Mouse (Mus musculus): ENCODE measurements around the gene Fkbp5. TPM values are rescaled to one million over a fixed set of nuclear protein-coding genes. Genes with fewer than 3 reads are reported as not detected.

Gene Fkbp5
- polyA plus RNA-seq, 1 experiment from 2014 or later = 12.1 TPM

GRCm38 (mm10) chr17:28521071-28521726 is 3.9 kb upstream of the Fkbp5 start:
- WGBS = 70% methylated on average over 5 of the region's 5 CpGs

GRCm38 (mm10) chr17:28520561-28520960 is 3.2 kb upstream of the Fkbp5 start:
- Histone ChIP-seq H3K27me3 (ENCODE audit: control insufficient read depth, insufficient read depth, low read length) (peaks cover 17% of the 10 kb centered on the region; the same call in 1 of the 2 replicates), H3K36me3 (ENCODE audit: control insufficient read depth, insufficient read depth, low read length) (no peaks in the 10 kb centered on the region), H3K4me3 (ENCODE audit: low read depth, low read length) (no peak overlapping the region), H3K9ac (ENCODE audit: low read depth, low read length) (no peak overlapping the region), H3K9me3 (ENCODE audit: control insufficient read depth, low read length) (no peaks in the 10 kb centered on the region), H3K4me2 (replicated peaks; ENCODE audit: low read depth, low read length) (no peak overlapping the region), H3K4me1 (replicated peaks; ENCODE audit: control insufficient read depth, insufficient read depth, low read length) (0 out of 2 replicates have a peak, but pooled peaks cover 5% of the 10 kb centered on the region), H3K27ac (ENCODE audit: low read depth, low read length) (no peak overlapping the region)
- ATAC-seq (ENCODE audit: low FRiP score) (no peak), DNase-seq (ENCODE audit: low spot score) (no peak)
- 81% methylated on average over 4 of the region's 4 CpGs for WGBS

More at GRCm38 (mm10) chr17:28521071-28521726, 3.9 kb upstream of the Fkbp5 start:
- Histone ChIP-seq H3K9me3 (ENCODE audit: control insufficient read depth, low read length) (no peaks in the 10 kb centered on the region), H3K27ac (ENCODE audit: low read depth, low read length) (no peak overlapping the region), H3K9ac (ENCODE audit: low read depth, low read length) (no peak overlapping the region), H3K4me3 (ENCODE audit: low read depth, low read length) (no peak overlapping the region), H3K4me1 (replicated peaks; ENCODE audit: control insufficient read depth, insufficient read depth, low read length) (0 out of 2 replicates have a peak, but pooled peaks cover 5% of the 10 kb centered on the region), H3K27me3 (ENCODE audit: control insufficient read depth, insufficient read depth, low read length) (peaks cover 17% of the 10 kb centered on the region; the same call in 1 of the 2 replicates), H3K36me3 (ENCODE audit: control insufficient read depth, insufficient read depth, low read length) (no peaks in the 10 kb centered on the region), H3K4me2 (replicated peaks; ENCODE audit: low read depth, low read length) (no peak overlapping the region)
- DNase-seq (ENCODE audit: low spot score) (no peak), ATAC-seq (ENCODE audit: low FRiP score) (no peak)

DNA sequence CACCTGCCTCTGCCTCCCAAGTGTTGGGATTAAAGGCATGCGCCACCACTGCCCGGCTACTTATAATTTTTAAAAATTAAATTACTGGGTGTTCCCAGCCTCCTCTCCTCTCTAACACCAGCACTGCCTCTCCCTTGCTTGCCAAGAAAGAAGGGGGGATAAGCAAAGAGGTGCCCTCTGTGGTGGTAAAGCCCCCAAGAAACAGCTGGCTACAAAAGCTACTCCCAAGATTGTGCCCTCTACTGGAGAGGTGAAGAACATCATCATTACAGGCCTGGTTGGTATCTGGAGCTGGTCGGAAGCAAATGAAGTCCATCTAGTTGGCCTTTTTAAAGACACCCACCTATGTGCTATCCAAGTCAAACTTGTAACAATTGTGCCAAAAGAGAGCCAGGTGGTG is 2.5 kb upstream of the Fkbp5 start:
- H3K27ac ChIP-seq (ENCODE audit: low read depth, low read length) = no peak overlapping the region
- no peak overlapping the region for H3K4me2 ChIP-seq (replicated peaks; ENCODE audit: low read depth, low read length)
- no peaks in the 10 kb centered on the region for H3K9me3 ChIP-seq (ENCODE audit: control insufficient read depth, low read length)
- H3K4me1 ChIP-seq (replicated peaks; ENCODE audit: control insufficient read depth, insufficient read depth, low read length) = 0 out of 2 replicates have a peak, but pooled peaks cover 5% of the 10 kb centered on the region
- WGBS = 92% methylated on average over 3 of the region's 3 CpGs
- no peak for DNase-seq (ENCODE audit: low spot score)
- no peaks in the 10 kb centered on the region for H3K36me3 ChIP-seq (ENCODE audit: control insufficient read depth, insufficient read depth, low read length)
- peaks cover 17% of the 10 kb centered on the region; the same call in 1 of the 2 replicates for H3K27me3 ChIP-seq (ENCODE audit: control insufficient read depth, insufficient read depth, low read length)
- H3K9ac ChIP-seq (ENCODE audit: low read depth, low read length) = no peak overlapping the region
- ATAC-seq (ENCODE audit: low FRiP score) = no peak
- no peak overlapping the region for H3K4me3 ChIP-seq (ENCODE audit: low read depth, low read length)

GRCm38 (mm10) chr17:28518615-28519071 is 1.3 kb upstream of the Fkbp5 start:
- peak overlapping the region; percentile 44 for H3K4me3 ChIP-seq (ENCODE audit: low read depth, low read length)
- peak overlapping the region; percentile 73; the same call in 1 of the 2 replicates for H3K9ac ChIP-seq (ENCODE audit: low read depth, low read length)
- 0 out of 2 replicates have a peak, but pooled peaks cover 5% of the 10 kb centered on the region for H3K4me1 ChIP-seq (replicated peaks; ENCODE audit: control insufficient read depth, insufficient read depth, low read length)
- ATAC-seq (ENCODE audit: low FRiP score) (no peak), DNase-seq (ENCODE audit: low spot score) (no peak)
- H3K4me2 ChIP-seq (replicated peaks; ENCODE audit: low read depth, low read length) = peak overlapping the region; percentile 86
- 17% methylated on average over 8 of the region's 8 CpGs for WGBS
- H3K27me3 ChIP-seq (ENCODE audit: control insufficient read depth, insufficient read depth, low read length) = peaks cover 11% of the 10 kb centered on the region; the same call in 1 of the 2 replicates
- no peaks in the 10 kb centered on the region for H3K9me3 ChIP-seq (ENCODE audit: control insufficient read depth, low read length)
- no peaks in the 10 kb centered on the region for H3K36me3 ChIP-seq (ENCODE audit: control insufficient read depth, insufficient read depth, low read length)
- no peak overlapping the region; the same call in 1 of the 2 replicates for H3K27ac ChIP-seq (ENCODE audit: low read depth, low read length)

GRCm38 (mm10) chr17:28517956-28518614 is 758 bp upstream of the Fkbp5 start:
- WGBS = under 1% methylated on average over 44 of the region's 46 CpGs

GRCm38 (mm10) chr17:28516881-28517280 is 446 bp downstream of the Fkbp5 start:
- 0 out of 2 replicates have a peak, but pooled peaks cover 2% of the 10 kb centered on the region for H3K4me1 ChIP-seq (replicated peaks; ENCODE audit: control insufficient read depth, insufficient read depth, low read length)
- no peak overlapping the region for H3K9ac ChIP-seq (ENCODE audit: low read depth, low read length)
- no peaks in the 10 kb centered on the region for H3K9me3 ChIP-seq (ENCODE audit: control insufficient read depth, low read length)
- no peak overlapping the region for H3K4me2 ChIP-seq (replicated peaks; ENCODE audit: low read depth, low read length)
- WGBS = 70% methylated on average over 4 of the region's 4 CpGs
- no peaks in the 10 kb centered on the region for H3K36me3 ChIP-seq (ENCODE audit: control insufficient read depth, insufficient read depth, low read length)
- no peak overlapping the region for H3K4me3 ChIP-seq (ENCODE audit: low read depth, low read length)
- no peak for DNase-seq (ENCODE audit: low spot score)
- H3K27me3 ChIP-seq (ENCODE audit: control insufficient read depth, insufficient read depth, low read length) = peaks cover 7% of the 10 kb centered on the region; the same call in 1 of the 2 replicates
- H3K27ac ChIP-seq (ENCODE audit: low read depth, low read length) = no peak overlapping the region
- no peak for ATAC-seq (ENCODE audit: low FRiP score)

More at GRCm38 (mm10) chr17:28517956-28518614, 758 bp upstream of the Fkbp5 start:
- peak; percentile 46 for ATAC-seq (ENCODE audit: low FRiP score)
- Histone ChIP-seq H3K9me3 (ENCODE audit: control insufficient read depth, low read length) (no peaks in the 10 kb centered on the region), H3K4me2 (replicated peaks; ENCODE audit: low read depth, low read length) (peak overlapping the region; percentile 86), H3K27me3 (ENCODE audit: control insufficient read depth, insufficient read depth, low read length) (peaks cover 9% of the 10 kb centered on the region; the same call in 1 of the 2 replicates), H3K9ac (ENCODE audit: low read depth, low read length) (peak overlapping the region; percentile 73), H3K27ac (ENCODE audit: low read depth, low read length) (no peak overlapping the region), H3K36me3 (ENCODE audit: control insufficient read depth, insufficient read depth, low read length) (no peaks in the 10 kb centered on the region), H3K4me1 (replicated peaks; ENCODE audit: control insufficient read depth, insufficient read depth, low read length) (0 out of 2 replicates have a peak, but pooled peaks cover 2% of the 10 kb centered on the region), H3K4me3 (ENCODE audit: low read depth, low read length) (peak overlapping the region; percentile 44)
- peak; percentile 62 for DNase-seq (ENCODE audit: low spot score)

DNA sequence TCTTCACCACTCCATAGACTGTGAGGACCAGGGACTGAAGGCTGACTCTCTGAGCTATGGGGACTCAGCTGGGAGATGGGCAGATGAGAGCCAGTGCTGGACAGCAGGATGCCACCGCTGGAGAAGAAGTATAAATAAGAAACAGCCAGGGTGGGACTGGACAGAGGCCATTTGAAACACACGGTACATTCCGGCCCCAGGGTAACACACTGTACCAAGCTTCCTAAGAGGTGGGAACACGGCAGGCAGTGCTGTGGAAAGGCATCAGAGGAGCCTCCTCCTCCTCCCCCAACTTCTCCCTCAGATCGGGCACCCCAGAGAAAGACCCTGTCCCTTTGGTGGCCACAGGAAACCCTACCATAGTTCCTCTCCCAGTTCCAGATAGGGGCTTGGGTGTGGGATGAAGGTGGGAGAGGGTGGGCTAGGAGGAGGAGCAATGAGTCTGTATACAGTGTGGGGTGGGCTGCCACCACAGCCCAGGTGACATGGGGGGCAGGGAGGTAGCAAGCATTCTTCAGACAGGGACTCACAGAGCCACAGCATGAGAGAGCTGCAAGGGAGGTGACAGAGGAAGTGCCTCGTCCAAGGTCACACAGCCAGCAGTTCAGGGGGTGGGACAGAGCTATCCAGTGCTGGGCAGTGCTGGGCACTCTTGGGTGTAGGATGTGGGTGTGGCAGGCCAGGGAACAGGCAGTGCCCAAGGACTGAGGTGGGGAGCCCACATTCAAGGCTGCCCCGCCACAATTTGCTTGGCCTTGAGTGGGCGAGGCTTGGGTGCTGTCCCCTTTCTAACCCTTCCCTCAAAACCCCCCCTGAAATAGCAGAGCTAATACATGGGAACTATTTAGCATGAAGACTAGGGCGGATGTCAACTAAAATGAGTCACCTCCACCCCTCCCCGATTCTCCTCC is 1.6 kb downstream of the Fkbp5 start:
- no peak for DNase-seq (ENCODE audit: low spot score)
- Histone ChIP-seq H3K27ac (ENCODE audit: low read depth, low read length) (no peak overlapping the region), H3K4me3 (ENCODE audit: low read depth, low read length) (no peak overlapping the region), H3K36me3 (ENCODE audit: control insufficient read depth, insufficient read depth, low read length) (no peaks in the 10 kb centered on the region), H3K4me2 (replicated peaks; ENCODE audit: low read depth, low read length) (no peak overlapping the region), H3K4me1 (replicated peaks; ENCODE audit: control insufficient read depth, insufficient read depth, low read length) (peaks cover 2% of the 10 kb centered on the region; the same call in 1 of the 2 replicates), H3K9ac (ENCODE audit: low read depth, low read length) (no peak overlapping the region), H3K9me3 (ENCODE audit: control insufficient read depth, low read length) (no peaks in the 10 kb centered on the region), H3K27me3 (ENCODE audit: control insufficient read depth, insufficient read depth, low read length) (peaks cover 4% of the 10 kb centered on the region; the same call in 1 of the 2 replicates)
- 63% methylated on average over 10 of the region's 10 CpGs for WGBS
- ATAC-seq (ENCODE audit: low FRiP score) = no peak

DNA sequence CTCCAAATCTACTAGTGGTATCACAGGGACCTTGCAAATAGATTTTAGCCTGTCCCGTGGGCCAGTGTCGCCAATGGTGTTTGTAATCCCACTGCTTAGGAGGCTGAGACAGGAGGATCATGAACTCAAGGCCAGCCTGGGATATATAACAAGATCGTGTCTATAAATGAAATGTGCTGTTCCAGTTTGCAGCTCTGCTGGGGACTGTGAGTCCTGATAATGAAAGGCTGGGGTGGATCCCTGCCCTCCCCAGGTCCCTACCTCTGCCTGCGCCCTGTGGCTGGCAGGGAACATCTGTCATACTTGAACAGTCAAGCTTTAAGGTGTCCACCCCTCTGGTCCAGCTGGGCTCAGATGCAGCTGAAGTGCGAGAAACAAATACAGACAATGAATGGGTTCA is 2.8 kb downstream of the Fkbp5 start:
- Histone ChIP-seq H3K4me2 (replicated peaks; ENCODE audit: low read depth, low read length) (no peak overlapping the region), H3K4me1 (replicated peaks; ENCODE audit: control insufficient read depth, insufficient read depth, low read length) (peaks cover 2% of the 10 kb centered on the region; the same call in 1 of the 2 replicates), H3K27me3 (ENCODE audit: control insufficient read depth, insufficient read depth, low read length) (peaks cover 4% of the 10 kb centered on the region; the same call in 1 of the 2 replicates), H3K9me3 (ENCODE audit: control insufficient read depth, low read length) (no peaks in the 10 kb centered on the region), H3K4me3 (ENCODE audit: low read depth, low read length) (no peak overlapping the region), H3K36me3 (ENCODE audit: control insufficient read depth, insufficient read depth, low read length) (no peaks in the 10 kb centered on the region), H3K9ac (ENCODE audit: low read depth, low read length) (no peak overlapping the region), H3K27ac (ENCODE audit: low read depth, low read length) (no peak overlapping the region)
- 67% methylated on average over 5 of the region's 5 CpGs for WGBS
- ATAC-seq (ENCODE audit: low FRiP score) = no peak
- DNase-seq (ENCODE audit: low spot score) = no peak
